Mouse (Mus musculus) right cerebral cortex, postnatal 25 days (tissue): ENCODE data around the gene Smyd3.
"Not testable (repeated sequence)": the region's sequence is repeated elsewhere in the genome, so short reads cannot be mapped to it uniquely, and the experiment has no call there.

Source experiments
- DNase-seq: peaks from one replicate; pipeline ENCODE4 v3.0.0; 2022

Gene Smyd3

DNA sequence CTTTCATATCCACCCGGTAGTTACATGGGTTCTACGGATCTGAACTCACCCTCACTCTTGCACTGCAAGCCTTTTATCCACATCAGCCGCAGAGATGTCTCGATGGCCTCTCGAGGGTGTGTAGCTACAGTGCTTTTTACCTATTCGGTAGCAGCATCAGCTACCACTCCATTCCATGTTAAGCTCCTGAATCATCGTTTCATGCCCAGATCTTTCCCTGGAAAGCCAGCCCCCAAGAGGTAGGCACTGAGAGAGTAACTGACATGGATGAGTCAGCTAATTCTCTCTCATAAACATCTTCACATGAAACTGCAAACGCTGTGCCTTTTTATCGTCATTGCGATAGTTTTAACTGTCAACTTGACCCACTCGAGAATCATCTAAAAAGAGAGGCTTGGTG lies 143.9 kb downstream of the Smyd3 start:
- no peak for DNase-seq

- no peak for DNase-seq
Observed at GRCm38 (mm10) chr1:179371191-179371590, 146.7 kb downstream of the Smyd3 start.

- DNase-seq = no peak
Observed at GRCm38 (mm10) chr1:179368426-179369010, 149.3 kb downstream of the Smyd3 start.

DNA sequence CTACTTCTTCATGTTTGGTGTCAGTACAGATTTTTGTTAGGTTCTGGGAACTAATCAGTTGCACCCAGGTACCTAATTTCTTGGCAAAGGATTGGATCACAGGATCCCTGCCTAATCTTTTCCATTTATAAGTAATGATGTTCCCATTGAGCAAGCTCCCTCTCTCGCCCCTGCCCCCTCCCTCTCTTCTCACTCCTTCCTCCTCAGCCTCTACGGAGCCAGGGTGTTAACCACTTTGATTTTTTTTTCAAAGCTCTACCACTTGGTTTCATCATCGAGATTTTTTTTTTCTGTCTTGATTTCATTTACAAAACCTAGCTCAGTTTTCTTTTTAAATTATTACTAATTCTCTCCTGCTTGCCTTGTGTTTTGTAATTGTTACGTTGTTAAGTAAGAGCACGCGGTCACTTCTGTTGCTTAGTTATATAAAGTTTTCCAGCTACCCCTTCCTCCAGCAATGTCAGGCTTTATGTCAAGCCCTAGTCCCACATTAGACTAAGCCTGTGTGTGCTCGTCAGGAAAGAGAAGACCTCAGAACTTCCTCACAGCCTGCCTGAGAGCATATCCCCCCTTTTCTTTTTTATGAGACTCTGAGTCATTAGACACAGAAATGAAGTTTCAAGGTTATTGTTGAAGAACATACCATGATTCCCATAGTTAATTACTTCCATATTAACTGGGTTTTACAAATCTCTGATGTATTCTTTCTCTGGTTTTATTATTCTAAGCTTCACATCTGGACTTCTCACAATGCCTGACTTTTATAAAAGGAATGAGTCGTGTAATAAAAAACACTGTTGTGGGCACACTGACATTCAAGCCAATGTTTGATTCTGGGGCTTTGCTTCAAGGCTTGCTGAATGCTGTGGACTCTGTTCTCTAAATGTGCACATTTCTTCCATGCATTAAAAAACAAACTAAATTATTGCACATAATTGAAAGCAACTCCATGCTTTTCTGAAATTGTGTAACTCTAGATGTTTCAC lies 156.1 kb downstream of the Smyd3 start:
- no peak for DNase-seq

GRCm38 (mm10) chr1:179357111-179357510 lies 160.7 kb downstream of the Smyd3 start:
- no peak for DNase-seq

DNA sequence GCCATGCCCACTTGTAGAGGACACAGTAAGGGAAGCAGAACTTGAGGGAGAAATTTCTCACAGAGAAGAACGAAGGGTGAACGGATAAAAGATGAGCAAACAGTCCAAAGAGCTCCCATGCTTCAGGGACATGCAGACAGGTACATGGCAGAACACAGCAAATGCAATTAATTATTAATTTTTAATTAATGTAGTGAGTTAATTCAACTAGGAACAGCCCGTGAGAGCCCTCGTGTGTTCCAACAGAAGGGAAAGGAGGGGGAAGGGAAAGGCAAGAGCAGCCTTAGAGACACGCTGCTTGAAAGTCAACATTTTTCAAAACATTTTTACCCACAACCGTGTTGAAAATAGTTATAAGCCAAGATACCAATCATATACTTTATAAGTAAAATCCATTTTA lies 163.6 kb downstream of the Smyd3 start:
- DNase-seq = no peak

GRCm38 (mm10) chr1:179345318-179345925 lies 172.4 kb downstream of the Smyd3 start:
- DNase-seq = no peak

DNA sequence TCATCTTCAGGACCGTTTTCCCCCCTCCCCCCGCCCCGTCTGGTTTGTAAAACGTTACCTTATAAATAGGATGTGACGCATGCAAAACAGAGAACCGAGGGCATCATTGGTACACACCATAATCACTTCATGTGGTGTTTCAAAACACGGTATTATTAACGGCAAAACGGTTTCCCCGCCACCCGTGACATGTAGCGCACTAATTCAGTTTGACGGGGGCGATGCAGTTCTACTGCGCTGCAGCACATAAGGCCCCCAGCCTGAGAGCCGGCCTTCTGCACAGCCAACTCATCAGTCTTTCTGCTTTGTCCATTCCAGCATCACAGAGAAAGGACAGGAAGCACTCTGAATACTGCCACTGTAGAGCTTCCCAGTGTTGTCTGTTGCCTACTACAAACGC lies 174.4 kb downstream of the Smyd3 start:
- no peak for DNase-seq

DNA sequence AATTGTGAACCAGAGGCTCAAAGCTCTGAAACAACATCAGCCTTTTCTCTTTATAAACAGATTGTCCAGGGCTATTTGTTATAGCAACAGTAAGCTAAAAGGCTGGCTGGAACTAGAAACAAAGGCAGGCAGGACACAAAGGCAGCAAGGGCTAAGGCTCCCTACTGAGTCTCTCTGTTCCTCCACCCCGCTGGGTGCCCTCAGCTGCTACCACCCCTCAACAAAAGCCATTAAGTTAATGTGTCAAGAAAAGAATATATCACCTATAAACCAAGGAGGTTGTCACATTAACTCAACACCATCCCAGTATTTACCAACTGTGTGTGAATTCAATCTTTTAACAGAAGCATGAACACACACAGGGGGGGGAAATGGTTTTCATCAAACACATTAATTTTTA lies 176.3 kb downstream of the Smyd3 start:
- no peak for DNase-seq

DNA sequence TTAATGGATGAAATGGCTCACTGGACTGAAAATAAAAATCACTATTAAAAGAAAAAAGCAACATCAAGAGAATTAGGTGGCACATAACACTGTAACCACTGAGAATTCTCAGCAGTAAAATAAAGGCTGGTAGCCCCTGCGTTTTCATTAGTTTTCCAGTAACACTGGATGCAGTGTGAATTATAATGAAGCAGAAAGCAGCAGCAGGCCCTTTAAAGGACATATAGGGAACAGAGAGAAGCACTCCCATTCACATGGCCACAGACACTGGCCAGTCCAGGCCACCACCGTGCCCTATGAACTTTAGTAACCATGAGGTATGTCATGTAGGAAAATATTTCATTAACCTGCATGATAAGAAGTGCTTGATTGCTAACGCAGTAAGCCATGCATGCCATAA lies 178.8 kb downstream of the Smyd3 start:
- no peak for DNase-seq

DNA sequence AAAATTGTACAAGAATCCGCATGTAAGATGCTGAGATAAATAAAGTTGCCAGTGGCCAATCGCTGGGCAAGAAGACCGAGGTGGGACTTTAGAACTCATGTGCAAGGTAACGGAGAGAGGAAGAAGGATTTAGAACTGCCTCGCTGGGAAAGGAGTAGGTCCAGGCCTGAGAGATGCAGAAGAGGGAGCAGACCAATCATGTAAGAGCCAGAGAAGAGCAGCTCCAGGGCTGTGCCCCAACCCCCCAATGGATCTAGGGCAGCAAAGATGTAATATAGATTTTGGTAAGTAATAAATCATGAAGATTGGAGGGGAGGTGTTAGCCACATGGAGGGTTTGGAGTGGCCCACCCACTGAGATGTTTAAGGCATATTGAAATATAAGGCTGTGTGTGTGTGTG lies 180.3 kb downstream of the Smyd3 start:
- no peak for DNase-seq

DNA sequence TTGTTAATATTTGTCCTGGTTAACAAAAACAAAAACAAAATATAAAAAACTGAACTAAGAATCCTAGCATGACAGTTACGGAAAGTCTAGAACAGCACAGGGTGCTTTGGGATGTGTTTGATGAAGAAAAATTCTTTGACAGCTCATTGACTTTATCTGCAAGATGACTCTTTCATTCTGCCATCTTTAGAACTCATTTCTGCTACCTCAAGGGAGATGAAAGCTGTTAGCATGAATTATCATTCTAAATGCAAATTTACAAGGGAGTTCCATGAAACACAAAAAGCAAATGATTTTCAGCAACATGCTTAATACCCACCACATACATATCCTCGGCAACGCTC lies 190.9 kb downstream of the Smyd3 start:
- DNase-seq = no peak

DNA sequence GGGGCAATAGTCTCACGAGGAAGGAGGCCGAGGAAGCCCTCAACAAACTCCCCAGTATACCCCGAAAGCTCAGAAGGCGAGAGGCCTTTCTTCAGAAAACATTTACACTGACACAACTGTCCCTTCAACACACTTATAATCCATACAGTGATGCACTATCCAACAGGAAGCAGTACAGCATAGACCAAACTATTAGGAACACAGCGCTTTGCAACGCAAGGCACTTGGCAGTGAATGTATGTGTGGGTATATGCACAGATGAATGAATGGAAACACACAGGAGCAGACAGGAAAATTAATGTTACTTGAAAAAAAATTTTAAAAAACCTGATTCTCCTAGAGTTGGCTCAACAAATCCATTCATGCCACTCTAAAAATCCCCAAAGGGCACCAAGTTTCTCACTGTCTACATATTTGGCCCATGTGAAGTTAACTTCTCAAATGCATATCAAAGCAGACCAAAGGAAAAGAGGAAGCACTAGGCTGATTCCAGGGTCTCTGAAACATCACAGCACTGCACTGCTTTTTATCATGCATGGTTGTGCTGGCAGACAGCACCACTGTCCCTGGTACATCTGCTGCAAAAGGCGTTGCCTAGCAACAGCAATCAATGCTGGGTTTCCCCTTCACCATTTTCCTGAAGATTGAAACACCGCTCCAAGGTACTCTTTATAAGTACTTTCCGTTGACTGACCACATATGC lies 191.4 kb downstream of the Smyd3 start:
- DNase-seq = peak; percentile 22

DNA sequence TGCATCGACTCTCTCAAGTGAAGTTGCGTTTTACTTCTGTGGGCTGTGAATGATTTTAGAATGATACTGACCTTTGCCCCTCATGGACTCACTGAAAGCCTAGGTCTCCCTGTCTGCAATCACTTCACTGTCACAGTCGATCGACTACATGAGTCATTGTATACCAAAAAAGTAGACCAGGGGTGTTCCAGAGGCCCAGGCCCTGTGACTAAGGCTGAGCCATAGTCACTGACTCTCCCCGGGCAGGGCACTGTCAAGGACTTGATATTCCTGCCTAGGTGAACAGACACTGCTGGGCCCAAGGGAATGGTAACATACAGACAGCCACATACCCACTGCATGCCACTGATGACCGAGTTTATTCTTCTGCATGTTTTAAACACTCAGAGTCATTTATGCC lies 193.6 kb downstream of the Smyd3 start:
- DNase-seq = no peak

DNA sequence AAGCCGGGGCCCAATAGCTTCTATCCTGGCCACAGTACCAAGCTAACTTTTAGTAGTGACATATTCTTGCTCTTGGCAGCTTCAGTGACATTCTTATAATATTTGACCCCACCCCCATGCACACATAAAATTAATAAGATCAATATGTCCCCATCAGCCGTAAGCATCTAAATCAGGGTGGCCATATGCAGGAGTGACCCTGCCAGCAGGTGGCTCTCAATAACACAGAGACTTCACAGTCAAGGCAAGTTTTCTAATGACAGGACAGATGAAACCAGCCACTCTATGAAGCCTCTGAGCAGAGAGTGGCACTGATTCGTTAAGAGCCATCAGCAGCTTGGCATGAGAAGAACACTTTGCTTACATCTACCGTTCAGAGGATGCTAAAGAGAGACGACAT lies 204.2 kb downstream of the Smyd3 start:
- no peak for DNase-seq

- DNase-seq = no peak
Observed at GRCm38 (mm10) chr1:179309487-179309886, 208.4 kb downstream of the Smyd3 start.

DNA sequence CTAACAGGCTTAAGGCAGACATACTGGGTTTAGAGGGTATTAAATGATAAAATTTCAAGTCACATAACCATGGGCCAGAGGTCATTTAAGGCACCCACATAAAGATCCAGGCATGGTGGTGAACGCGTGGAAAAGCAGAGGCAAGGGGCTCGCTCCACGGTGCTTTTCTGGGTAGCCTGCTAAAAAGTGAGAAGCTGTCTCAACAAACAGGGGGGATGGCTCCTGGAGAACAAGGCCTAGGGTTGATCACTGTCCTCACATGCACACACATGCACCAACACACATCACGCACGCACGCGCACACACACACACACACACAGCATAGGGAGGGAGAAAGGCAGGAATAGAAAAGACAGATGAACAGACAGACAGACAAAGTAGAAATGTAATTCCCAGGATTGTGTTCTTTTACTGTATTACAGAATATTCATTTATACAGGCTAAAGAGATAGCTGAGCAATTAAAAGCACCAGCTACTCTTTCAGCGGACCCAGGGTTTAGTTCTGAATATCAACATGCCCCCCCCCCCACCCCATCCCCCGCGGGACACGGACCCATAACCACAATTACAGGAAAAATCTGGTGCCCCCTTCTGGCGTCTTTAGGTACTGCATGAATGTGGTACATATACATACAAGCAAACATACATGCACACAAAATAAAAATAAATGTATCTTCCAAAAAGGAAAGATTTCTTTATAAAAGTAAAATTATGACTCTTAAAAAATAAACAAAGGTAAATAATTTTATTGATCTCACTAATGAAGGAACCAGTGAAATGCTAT lies 215.2 kb downstream of the Smyd3 start:
- no peak for DNase-seq

GRCm38 (mm10) chr1:179295626-179296025 lies 222.2 kb downstream of the Smyd3 start:
- DNase-seq = no peak

DNA sequence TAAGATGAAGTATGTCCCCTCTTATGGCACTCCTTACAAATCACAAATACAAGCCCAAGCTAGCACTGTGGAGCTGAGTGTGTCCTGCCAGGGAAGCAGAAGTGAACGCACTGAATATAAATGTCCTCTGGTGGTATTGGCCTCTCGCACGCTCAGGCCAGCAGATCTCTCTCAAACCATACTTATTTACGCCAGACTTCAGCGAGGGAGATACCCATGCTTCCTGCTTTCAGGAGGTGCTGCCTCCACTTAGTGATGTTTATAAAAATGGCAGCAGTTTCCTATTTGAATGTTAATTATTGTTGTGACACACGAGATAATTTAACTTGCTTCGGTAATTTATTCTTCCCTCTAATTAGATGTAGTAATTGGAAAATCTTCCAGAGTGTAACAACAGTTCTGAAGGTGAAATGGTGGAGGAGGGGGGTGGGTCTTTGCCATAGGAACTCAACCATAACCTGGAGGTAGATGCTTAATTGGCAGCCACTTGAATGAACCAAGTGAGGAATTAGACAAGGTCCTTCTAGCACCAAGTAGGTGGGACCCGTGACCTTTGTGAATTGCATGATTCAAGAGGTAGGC lies 224.0 kb downstream of the Smyd3 start:
- no peak for DNase-seq

GRCm38 (mm10) chr1:179290181-179290580 lies 227.7 kb downstream of the Smyd3 start:
- DNase-seq = not testable (repeated sequence)

DNA sequence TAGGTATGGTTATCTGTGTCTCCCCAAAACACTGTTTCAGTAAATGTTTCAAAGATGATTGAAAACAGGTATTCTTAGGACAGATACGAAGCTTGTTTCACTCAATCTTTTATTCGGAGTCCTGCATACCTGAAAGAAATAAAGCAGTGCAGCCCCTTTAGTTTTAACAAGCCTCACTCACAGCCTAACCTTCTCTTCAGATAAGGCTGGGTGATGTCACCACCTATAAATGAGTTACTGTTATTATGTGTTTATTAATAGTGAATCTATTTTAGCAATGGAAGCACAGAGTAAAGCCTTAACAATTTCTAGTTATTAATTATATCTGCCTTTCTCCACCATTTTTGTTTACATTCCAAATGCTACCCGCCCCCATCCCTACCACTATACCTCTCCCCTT lies 228.1 kb downstream of the Smyd3 start:
- no peak for DNase-seq

GRCm38 (mm10) chr1:179286748-179287147 lies 231.1 kb downstream of the Smyd3 start:
- DNase-seq = no peak
